Mouse (Mus musculus) kidney, embryonic 16.5 days (tissue): ENCODE results near the gene Slamf1. TPM values are rescaled to one million over a fixed set of nuclear protein-coding genes. Genes with fewer than 3 reads are reported as not detected.

Source experiments
- ATAC-seq: fragments of 200-750 bp; cut with Nextera tagmentation; 2 replicates; pipeline ENCODE4 v1.8.0; 2017; ENCODE audit warnings: moderate TSS enrichment; ENCODE audit not compliant: low FRiP score, low TSS enrichment
- H3K27ac ChIP-seq: fragments of 300-500 bp; sonication (generic); 2 replicates; pipeline ENCODE4 v1.5.1; 2014; ENCODE audit warnings: low read length
- H3K27me3 ChIP-seq: fragments of 300-500 bp; sonication (generic); 2 replicates; pipeline ENCODE4 v1.6.1; 2014; ENCODE audit warnings: low read length, control low read depth, mixed read lengths; ENCODE audit not compliant: insufficient read depth
- H3K36me3 ChIP-seq: fragments of 300-500 bp; sonication (generic); 2 replicates; pipeline ENCODE4 v1.6.1; 2014; ENCODE audit warnings: low read length, control low read depth, mixed read lengths; ENCODE audit not compliant: insufficient read depth
- H3K4me1 ChIP-seq: fragments of 300-500 bp; sonication (generic); 2 replicates; pipeline ENCODE4 v1.6.1; 2014; ENCODE audit warnings: low read length, control low read depth, mixed read lengths; ENCODE audit not compliant: insufficient read depth
- H3K4me2 ChIP-seq: fragments of 300-500 bp; sonication (generic); replicated peaks from 2 replicates; pipeline ENCODE4 v1.6.1; 2014; ENCODE audit warnings: low read depth, low read length
- H3K4me3 ChIP-seq: fragments of 300-500 bp; sonication (generic); 2 replicates; pipeline ENCODE4 v1.5.1; 2014; ENCODE audit warnings: mild to moderate bottlenecking, low read length
- H3K9ac ChIP-seq: fragments of 300-500 bp; sonication (generic); replicated peaks from 2 replicates; pipeline ENCODE4 v1.6.1; 2014; ENCODE audit warnings: low read length
- H3K9me3 ChIP-seq: fragments of 300-500 bp; sonication (generic); 2 replicates; pipeline ENCODE4 v1.6.1; 2016; ENCODE audit warnings: low read length, control low read depth
- WGBS: fragments of 180-500 bp; shearing (Covaris S2); extraction: QIAGEN DNeasy Blood & Tissue Kit; methylation state at CpG from one replicate; pipeline ENCODE4 v1.1.7; 2014; 5-methylcytosine and 5-hydroxymethylcytosine counted together
- polyA plus RNA-seq: library from polyadenylated mRNA; unstranded; fragments of >200 nt; fragmentation: Nextera tagmentation; extraction: Ambion mirVana; gene quantifications from 2 replicates; pipeline ENCODE4 v1.2.1, GENCODE M21; 2015

Gene Slamf1
- polyA plus RNA-seq, 1 experiment from 2014 or later, result 0.07 TPM

GRCm38 (mm10) chr1:171774678-171775077, 7.8 kb downstream of the Slamf1 start:
- Histone ChIP-seq H3K9me3 (no peaks in the 10 kb centered on the region), H3K27ac (no peak overlapping the region), H3K9ac (no peak overlapping the region), H3K4me3 (no peak overlapping the region), H3K4me2 (no peak overlapping the region), H3K27me3 (no peaks in the 10 kb centered on the region), H3K4me1 (no peaks in the 10 kb centered on the region), H3K36me3 (no peaks in the 10 kb centered on the region)
- WGBS, result 72% methylated on average over 11 of the region's 11 CpGs
- ATAC-seq, result no peak

- Histone ChIP-seq H3K36me3 (no peaks in the 10 kb centered on the region), H3K27me3 (no peaks in the 10 kb centered on the region), H3K27ac (no peak overlapping the region), H3K9ac (no peak overlapping the region), H3K4me1 (no peaks in the 10 kb centered on the region), H3K4me2 (no peak overlapping the region), H3K4me3 (no peak overlapping the region), H3K9me3 (no peaks in the 10 kb centered on the region)
- 86% methylated on average over 4 of the region's 4 CpGs for WGBS
- no peak for ATAC-seq
Measured at GRCm38 (mm10) chr1:171775781-171776180, 8.9 kb downstream of the Slamf1 start.

GRCm38 (mm10) chr1:171777026-171777425, 10.1 kb downstream of the Slamf1 start:
- H3K4me1 ChIP-seq, result no peaks in the 10 kb centered on the region
- H3K27ac ChIP-seq, result no peak overlapping the region
- no peaks in the 10 kb centered on the region for H3K9me3 ChIP-seq
- H3K27me3 ChIP-seq, result no peaks in the 10 kb centered on the region
- H3K4me3 ChIP-seq, result no peak overlapping the region
- H3K9ac ChIP-seq, result no peak overlapping the region
- 81% methylated on average over 7 of the region's 7 CpGs for WGBS
- no peak overlapping the region for H3K4me2 ChIP-seq
- no peaks in the 10 kb centered on the region for H3K36me3 ChIP-seq
- ATAC-seq, result no peak

GRCm38 (mm10) chr1:171782287-171782915, 15.5 kb downstream of the Slamf1 start:
- H3K27ac ChIP-seq, result no peak overlapping the region
- no peak overlapping the region for H3K4me2 ChIP-seq
- no peak overlapping the region for H3K9ac ChIP-seq
- H3K4me3 ChIP-seq, result no peak overlapping the region
- H3K36me3 ChIP-seq, result no peaks in the 10 kb centered on the region
- no peak for ATAC-seq
- H3K4me1 ChIP-seq, result no peaks in the 10 kb centered on the region
- H3K9me3 ChIP-seq, result no peaks in the 10 kb centered on the region
- WGBS, result 83% methylated on average over 5 of the region's 5 CpGs
- H3K27me3 ChIP-seq, result no peaks in the 10 kb centered on the region

GRCm38 (mm10) chr1:171785871-171786270, 18.9 kb downstream of the Slamf1 start:
- no peak overlapping the region for H3K4me2 ChIP-seq
- H3K9ac ChIP-seq, result no peak overlapping the region
- ATAC-seq, result no peak
- H3K4me3 ChIP-seq, result no peak overlapping the region
- WGBS, result 100% methylated on average over 1 of the region's 1 CpGs
- H3K27me3 ChIP-seq, result no peaks in the 10 kb centered on the region
- H3K36me3 ChIP-seq, result no peaks in the 10 kb centered on the region
- H3K4me1 ChIP-seq, result no peaks in the 10 kb centered on the region
- no peaks in the 10 kb centered on the region for H3K9me3 ChIP-seq
- H3K27ac ChIP-seq, result no peak overlapping the region

GRCm38 (mm10) chr1:171787281-171788015, 20.5 kb downstream of the Slamf1 start:
- H3K4me2 ChIP-seq, result no peak overlapping the region
- no peak overlapping the region for H3K9ac ChIP-seq
- H3K36me3 ChIP-seq, result no peaks in the 10 kb centered on the region
- H3K27ac ChIP-seq, result no peak overlapping the region
- WGBS, result 69% methylated on average over 6 of the region's 6 CpGs
- H3K4me1 ChIP-seq, result no peaks in the 10 kb centered on the region
- no peak overlapping the region for H3K4me3 ChIP-seq
- ATAC-seq, result no peak
- no peaks in the 10 kb centered on the region for H3K27me3 ChIP-seq
- H3K9me3 ChIP-seq, result no peaks in the 10 kb centered on the region

- H3K27ac ChIP-seq, result no peak overlapping the region
- no peaks in the 10 kb centered on the region for H3K9me3 ChIP-seq
- no peaks in the 10 kb centered on the region for H3K36me3 ChIP-seq
- ATAC-seq, result no peak
- H3K9ac ChIP-seq, result no peak overlapping the region
- no peak overlapping the region for H3K4me3 ChIP-seq
- 64% methylated on average over 12 of the region's 12 CpGs for whole genome bisulfite sequencing
- no peaks in the 10 kb centered on the region for H3K27me3 ChIP-seq
- no peak overlapping the region for H3K4me2 ChIP-seq
- H3K4me1 ChIP-seq, result no peaks in the 10 kb centered on the region
Measured at GRCm38 (mm10) chr1:171788461-171789283, 21.7 kb downstream of the Slamf1 start.

GRCm38 (mm10) chr1:171789407-171789806, 22.5 kb downstream of the Slamf1 start:
- Histone ChIP-seq H3K4me3 (no peak overlapping the region), H3K36me3 (no peaks in the 10 kb centered on the region), H3K27ac (no peak overlapping the region), H3K4me2 (no peak overlapping the region), H3K9me3 (no peaks in the 10 kb centered on the region), H3K9ac (no peak overlapping the region), H3K27me3 (no peaks in the 10 kb centered on the region), H3K4me1 (no peaks in the 10 kb centered on the region)
- 86% methylated on average over 3 of the region's 3 CpGs for WGBS
- ATAC-seq, result no peak

- H3K9me3 ChIP-seq, result no peaks in the 10 kb centered on the region
- H3K27me3 ChIP-seq, result no peaks in the 10 kb centered on the region
- no peak overlapping the region for H3K27ac ChIP-seq
- no peak overlapping the region for H3K9ac ChIP-seq
- no peak for ATAC-seq
- H3K4me1 ChIP-seq, result no peaks in the 10 kb centered on the region
- no peak overlapping the region for H3K4me3 ChIP-seq
- 78% methylated on average over 3 of the region's 3 CpGs for WGBS
- no peaks in the 10 kb centered on the region for H3K36me3 ChIP-seq
- H3K4me2 ChIP-seq, result no peak overlapping the region
Measured at GRCm38 (mm10) chr1:171791491-171791890, 24.6 kb downstream of the Slamf1 start.

- ATAC-seq, result no peak
- Histone ChIP-seq H3K4me1 (no peaks in the 10 kb centered on the region), H3K27ac (no peak overlapping the region)
Measured at GRCm38 (mm10) chr1:171796185-171796584, 29.3 kb downstream of the Slamf1 start.

More at GRCm38 (mm10) chr1:171796185-171796584, 29.3 kb downstream of the Slamf1 start:
- no peaks in the 10 kb centered on the region for H3K9me3 ChIP-seq
- no peak overlapping the region for H3K9ac ChIP-seq
- no peaks in the 10 kb centered on the region for H3K36me3 ChIP-seq
- H3K27me3 ChIP-seq, result no peaks in the 10 kb centered on the region
- H3K4me2 ChIP-seq, result no peak overlapping the region
- WGBS, result 68% methylated on average over 2 of the region's 2 CpGs
- no peak overlapping the region for H3K4me3 ChIP-seq
